Mouse (Mus musculus): ENCODE measurements around the gene Rabgap1l. TPM values are rescaled to one million over a fixed set of nuclear protein-coding genes. Genes with fewer than 3 reads are reported as not detected.
A peak's percentile ranks its signal among the peaks of the same experiment; 100 is the strongest.

Gene Rabgap1l
- total RNA-seq, 2 experiments from 2014 or later, result 215 to 218 TPM

DNA sequence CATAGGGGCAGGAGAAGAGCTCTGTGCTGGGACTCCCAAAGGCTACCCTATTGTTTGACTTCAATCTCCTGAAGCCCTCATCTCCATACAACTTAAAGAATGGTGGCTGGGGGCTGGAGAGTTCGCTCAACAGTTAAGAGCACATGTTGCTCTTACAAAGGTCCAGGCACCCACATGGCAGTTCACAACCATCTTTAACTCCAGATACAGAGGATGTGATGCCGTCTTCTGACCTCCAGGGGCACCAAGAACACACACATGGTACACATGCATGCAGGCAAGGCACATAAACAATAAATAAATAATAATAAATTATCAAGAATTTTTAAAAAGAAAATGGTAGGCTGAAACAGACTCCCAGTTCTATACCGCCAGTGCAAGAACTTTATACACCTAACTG is 3.1 kb downstream of the Rabgap1l start:
- no peak for DNase-seq (ENCODE audit: low spot score in 2 of 2)

GRCm38 (mm10) chr1:160787926-160788325 is 5.1 kb downstream of the Rabgap1l start:
- no peak for DNase-seq (ENCODE audit: low spot score in 2 of 2)

GRCm38 (mm10) chr1:160787164-160787563 is 5.8 kb downstream of the Rabgap1l start:
- DNase-seq (ENCODE audit: low spot score in 2 of 2), result no peak

DNA sequence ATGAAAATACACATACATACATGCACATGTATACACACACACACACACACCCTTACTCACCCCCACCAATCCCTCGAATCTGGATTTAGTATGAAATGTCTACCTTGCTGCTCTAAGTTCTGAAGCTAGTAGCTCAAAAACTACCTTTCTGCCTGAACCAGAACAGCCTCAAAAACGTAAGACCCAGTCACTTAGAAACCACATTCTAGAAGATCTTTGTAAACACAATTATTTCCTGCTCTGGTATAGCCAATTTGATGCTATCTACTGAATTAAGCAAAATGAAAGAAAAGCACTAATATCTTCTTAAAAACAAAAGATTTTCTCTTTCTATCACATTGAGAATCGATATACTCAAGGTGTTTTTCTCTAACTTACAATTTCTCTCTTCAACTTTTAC is 6.4 kb downstream of the Rabgap1l start:
- DNase-seq (ENCODE audit: low spot score in 2 of 2), result no peak

- DNase-seq (ENCODE audit: low spot score in 2 of 2), result no peak
Measured at GRCm38 (mm10) chr1:160785681-160786225, 7.3 kb downstream of the Rabgap1l start.

- DNase-seq (ENCODE audit: low spot score in 2 of 2), result no peak
Measured at GRCm38 (mm10) chr1:160784122-160784521, 8.9 kb downstream of the Rabgap1l start.

DNA sequence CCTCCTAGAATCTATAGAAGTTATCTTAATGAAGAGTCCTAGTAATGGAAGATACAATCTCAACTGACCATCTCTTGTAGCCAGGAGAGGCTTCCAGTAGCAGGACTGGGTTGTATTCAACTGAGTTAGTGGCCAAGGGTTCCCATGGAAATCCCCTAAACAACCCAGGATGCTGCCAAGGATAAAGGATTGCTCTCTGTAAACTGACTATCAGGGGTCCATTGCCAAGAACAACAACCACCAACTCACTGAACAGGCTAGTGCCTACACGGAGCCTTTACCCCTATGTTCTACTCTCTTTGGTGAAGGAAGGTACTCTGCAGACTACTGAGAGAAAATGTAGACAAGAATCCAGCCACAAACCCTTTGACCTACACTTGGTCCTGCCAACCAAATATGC is 18.8 kb downstream of the Rabgap1l start:
- DNase-seq (ENCODE audit: low spot score in 2 of 2), result no peak

- no peak for DNase-seq (ENCODE audit: low spot score in 2 of 2)
Measured at GRCm38 (mm10) chr1:160765565-160765964, 27.4 kb downstream of the Rabgap1l start.

DNA sequence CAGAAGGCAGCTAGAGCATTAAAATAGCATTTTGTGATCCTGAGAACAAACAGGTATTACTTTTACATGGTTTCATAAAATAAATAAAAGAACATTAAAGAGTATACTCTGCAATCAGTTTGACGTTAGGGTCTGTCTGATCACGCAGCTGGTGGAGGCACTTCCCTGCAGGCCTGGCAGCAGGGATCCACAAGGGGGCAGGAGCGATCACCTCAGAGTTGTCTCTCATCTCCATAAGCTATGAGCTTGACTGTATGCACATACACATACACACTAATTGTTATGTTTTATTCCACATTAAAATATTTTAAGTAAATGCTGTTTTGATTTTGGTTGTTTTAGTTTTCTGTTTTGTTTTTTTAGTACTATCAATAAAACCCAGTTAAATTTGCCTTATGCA is 34.8 kb downstream of the Rabgap1l start:
- DNase-seq (ENCODE audit: low spot score in 2 of 2), result peak; percentile 11 to 29

- no peak for DNase-seq (ENCODE audit: low spot score in 2 of 2)
Measured at GRCm38 (mm10) chr1:160755359-160755758, 37.7 kb downstream of the Rabgap1l start.

GRCm38 (mm10) chr1:160750629-160751028 is 42.4 kb downstream of the Rabgap1l start:
- DNase-seq (ENCODE audit: low spot score in 2 of 2), result no peak

GRCm38 (mm10) chr1:160746786-160747185 is 46.2 kb downstream of the Rabgap1l start:
- no peak for DNase-seq (ENCODE audit: low spot score in 2 of 2)

DNA sequence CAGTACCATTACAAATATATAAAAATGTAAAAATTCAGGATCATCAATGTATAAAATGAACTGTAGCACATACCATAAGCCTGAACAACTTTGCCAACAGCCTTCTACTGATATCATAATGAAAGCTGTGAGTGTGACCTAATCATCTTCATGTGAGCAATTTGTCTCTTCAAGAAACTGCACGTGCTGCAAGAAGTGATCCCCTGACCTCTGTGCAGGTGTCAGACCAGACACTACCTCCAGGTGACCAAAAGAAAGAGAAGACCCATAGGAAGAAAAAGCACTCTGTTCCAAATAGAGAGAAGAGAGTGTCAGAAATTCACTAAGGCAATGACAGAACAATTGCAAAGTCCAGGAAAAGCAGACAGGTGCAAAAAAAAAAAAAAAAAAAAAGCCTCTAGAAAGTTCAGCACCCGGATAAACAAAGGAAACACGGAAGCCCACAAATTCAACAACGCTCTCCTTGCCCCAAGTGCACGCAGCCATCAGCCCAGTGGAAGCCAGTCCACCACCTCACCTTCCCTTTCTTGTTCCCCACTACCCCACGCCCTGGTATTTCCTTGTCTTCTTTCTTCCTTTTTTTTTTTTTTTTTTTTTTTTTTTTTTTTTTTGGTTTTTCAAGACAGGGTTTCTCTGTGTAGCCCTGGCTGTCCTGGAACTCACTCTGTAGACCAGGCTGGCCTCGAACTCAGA is 47.6 kb downstream of the Rabgap1l start:
- DNase-seq (ENCODE audit: low spot score in 2 of 2), result no peak

DNA sequence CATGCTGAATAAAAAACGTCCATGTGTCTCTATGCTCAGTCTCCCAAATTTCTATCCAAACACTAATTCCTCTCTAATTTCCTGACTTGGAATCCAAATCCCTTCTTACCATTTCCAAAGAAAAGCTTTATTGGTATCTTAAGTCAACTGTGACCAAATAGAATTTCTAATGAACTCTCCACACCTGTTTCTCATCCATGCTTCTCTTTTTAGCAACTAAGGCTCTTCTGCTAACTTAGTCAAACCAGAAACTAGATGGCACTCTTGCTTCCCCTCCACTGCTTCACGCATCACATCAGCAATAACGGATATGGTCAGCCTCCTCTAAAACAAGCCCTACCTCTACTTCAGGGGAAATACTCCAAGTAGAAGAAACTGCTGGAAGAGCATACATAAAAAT is 49.0 kb downstream of the Rabgap1l start:
- no peak for DNase-seq (ENCODE audit: low spot score in 2 of 2)

GRCm38 (mm10) chr1:160743229-160743628 is 49.8 kb downstream of the Rabgap1l start:
- peak; percentile 29 to 63 for DNase-seq (ENCODE audit: low spot score in 2 of 2)

- no peak for DNase-seq (ENCODE audit: low spot score in 2 of 2)
Measured at GRCm38 (mm10) chr1:160740650-160741049, 52.4 kb downstream of the Rabgap1l start.

- no peak for DNase-seq (ENCODE audit: low spot score in 2 of 2)
Measured at GRCm38 (mm10) chr1:160734743-160735142, 58.3 kb downstream of the Rabgap1l start.

DNA sequence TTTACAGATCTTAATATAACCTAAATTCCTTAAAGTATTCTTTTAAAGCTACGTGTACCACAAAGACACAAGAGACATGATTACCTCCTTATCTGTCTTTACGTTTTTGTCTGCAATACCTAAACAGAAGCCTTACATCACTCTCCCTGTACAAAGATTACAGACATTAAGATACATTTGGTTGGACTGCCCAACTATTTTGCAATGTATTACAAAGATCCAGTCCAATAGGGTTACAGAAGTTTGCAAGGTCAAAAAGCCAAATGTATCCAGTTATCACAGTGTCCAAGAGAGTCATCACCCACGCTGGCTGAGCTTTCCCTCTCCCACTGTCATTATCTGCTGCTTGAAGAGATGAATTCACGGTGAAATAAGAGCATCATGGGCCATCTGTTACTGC is 63.1 kb downstream of the Rabgap1l start:
- DNase-seq (ENCODE audit: low spot score in 2 of 2), result no peak

- DNase-seq (ENCODE audit: low spot score in 2 of 2), result peak in 1 of 2 experiments; percentile 64
Measured at GRCm38 (mm10) chr1:160717742-160718141, 75.3 kb downstream of the Rabgap1l start.

GRCm38 (mm10) chr1:160714685-160715084 is 78.3 kb downstream of the Rabgap1l start:
- peak; percentile 16 to 64 for DNase-seq (ENCODE audit: low spot score in 2 of 2)

GRCm38 (mm10) chr1:160713887-160714286 is 79.1 kb downstream of the Rabgap1l start:
- no peak for DNase-seq (ENCODE audit: low spot score in 2 of 2)

DNA sequence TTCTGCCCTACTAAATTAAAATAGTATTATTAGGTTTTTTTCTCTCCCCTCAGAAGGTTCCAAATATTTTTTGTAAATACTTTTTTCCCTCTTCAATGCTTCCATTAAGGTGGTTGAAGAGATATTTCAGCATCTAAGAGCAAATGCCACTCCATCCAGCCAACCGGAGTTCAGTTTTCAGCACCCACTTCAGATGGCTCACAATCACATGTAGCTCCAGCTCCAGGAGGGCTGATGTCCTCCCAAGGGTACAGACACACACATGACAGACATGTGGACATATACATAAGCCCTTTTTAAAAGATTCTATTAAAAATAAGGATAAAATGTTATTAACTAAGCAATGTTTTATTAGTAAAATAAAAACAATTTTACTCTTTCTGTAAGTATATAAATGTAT is 79.6 kb downstream of the Rabgap1l start:
- DNase-seq (ENCODE audit: low spot score in 2 of 2), result no peak

DNA sequence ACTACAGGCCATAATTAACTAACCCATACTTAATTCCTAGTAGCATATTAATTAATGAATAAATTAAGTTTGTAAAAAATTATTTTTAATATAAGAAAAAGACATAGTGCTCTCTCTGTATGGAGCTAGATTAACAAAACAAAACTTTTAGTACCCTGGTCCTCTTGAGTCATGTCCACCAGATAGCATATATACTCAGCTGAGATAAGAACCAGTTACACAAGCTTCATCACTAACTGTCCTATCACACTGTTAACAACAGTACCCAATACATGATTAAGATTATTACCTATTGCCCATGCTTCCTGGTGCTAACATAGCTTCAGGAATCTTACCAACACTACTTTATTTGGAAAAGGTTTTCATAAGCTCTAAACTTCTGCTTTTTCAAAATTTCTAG is 82.5 kb downstream of the Rabgap1l start:
- DNase-seq (ENCODE audit: low spot score in 2 of 2), result no peak
